Mouse (Mus musculus) layer of hippocampus, postnatal 10 days (tissue): ENCODE results near the gene Rgl2. TPM values are rescaled to one million over a fixed set of nuclear protein-coding genes. Genes with fewer than 3 reads are reported as not detected.

Experiments used
- DNase-seq, 2 experiments: peaks; one replicate each; pipeline ENCODE4 v3.0.0; 2021; ENCODE audit warnings: low spot score in 2 of 2
- microRNA-seq, 2 experiments: library from miRNA; unstranded; fragments of <30 nt; microRNA quantifications; one replicate each; pipeline ENCODE4 v1.2.0; 2021
- total RNA-seq, 2 experiments: library from RNA; stranded (reverse); gene quantifications; 2 replicates each; pipeline ENCODE4 v1.2.3; 2021

Rgl2 gene
- total RNA-seq, 2 experiments from 2014 or later: 60.2 to 80.6 TPM

- DNase-seq: peak; percentile 78 to 84
These were observed 39.1 kb downstream of the Rgl2 start for GRCm38 (mm10) chr17:33968489-33968888.

GRCm38 (mm10) chr17:33968927-33969326 lies 39.6 kb downstream of the Rgl2 start:
- no peak for DNase-seq

- no peak for DNase-seq
These were observed 40.1 kb downstream of the Rgl2 start for GRCm38 (mm10) chr17:33969394-33969793.

GRCm38 (mm10) chr17:33972691-33973090 lies 43.3 kb downstream of the Rgl2 start:
- DNase-seq: no peak

DNA sequence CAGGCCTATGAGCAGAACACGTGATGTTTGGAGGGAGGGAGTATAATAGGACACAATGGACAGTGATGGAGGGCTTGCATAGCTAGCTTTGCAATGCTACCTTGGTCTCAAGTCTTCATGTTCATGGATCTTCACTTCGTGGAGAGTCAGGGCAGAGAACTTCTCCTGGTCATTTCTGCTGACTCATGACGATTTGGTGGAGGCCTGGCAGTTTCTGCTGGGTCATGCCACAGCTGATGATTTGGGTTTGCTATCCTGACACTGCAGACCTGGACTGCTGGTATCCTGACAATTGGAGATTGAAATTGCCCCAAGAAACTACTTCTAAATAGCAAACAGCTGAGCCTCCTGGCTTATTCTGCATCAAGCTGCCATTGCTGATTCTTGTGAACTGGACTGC lies 44.2 kb downstream of the Rgl2 start:
- DNase-seq: no peak

- DNase-seq: no peak
These were observed 48.7 kb downstream of the Rgl2 start for GRCm38 (mm10) chr17:33977861-33978557.

DNA sequence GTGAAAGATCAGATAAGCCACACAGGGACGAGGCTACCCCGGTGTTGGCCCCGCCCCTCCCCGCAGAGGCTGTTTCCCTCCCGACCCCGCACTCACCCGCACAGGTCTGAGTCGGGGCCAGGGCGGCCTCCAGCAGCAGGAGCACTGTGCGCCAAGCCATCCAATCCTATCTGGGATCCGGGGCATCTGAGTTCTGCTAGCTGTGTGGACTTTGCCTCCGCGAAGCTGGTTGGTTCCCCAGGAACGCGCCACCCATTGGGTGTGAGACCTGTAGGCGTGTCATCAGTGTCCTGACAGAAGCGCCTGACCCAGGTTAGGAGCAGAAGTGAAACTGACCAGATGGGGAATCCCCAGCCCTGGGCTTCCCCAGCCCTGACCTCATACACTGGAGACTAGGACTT lies 49.3 kb downstream of the Rgl2 start:
- DNase-seq: no peak

DNA sequence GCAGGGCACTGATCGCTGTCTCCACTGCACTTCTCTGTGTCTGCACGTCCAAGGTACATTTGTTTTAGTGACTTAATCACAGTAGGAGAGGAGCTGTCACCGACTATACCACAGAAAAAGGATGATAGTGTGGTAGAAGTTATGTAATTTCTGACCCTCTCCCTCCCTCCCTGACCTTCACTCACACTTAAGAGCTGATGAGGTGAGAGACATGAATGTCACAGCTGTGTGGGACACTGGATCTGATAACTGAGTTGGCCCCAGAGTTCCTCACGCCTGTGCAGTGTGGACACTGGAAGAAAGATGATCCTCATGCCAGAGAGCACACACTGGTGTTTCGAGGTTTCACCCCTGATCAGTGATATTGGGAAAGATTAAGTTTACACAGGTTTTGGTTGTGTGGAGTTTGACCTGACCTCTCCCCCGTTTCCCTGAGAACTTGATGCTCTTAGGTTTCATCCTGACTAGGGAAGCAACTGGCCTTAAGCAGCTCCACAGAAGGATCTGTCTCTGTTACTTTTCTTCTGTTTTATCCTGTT lies 50.2 kb downstream of the Rgl2 start:
- DNase-seq: no peak

GRCm38 (mm10) chr17:33980181-33981035 lies 51.1 kb downstream of the Rgl2 start:
- DNase-seq: no peak

GRCm38 (mm10) chr17:33981192-33981909 lies 52.0 kb downstream of the Rgl2 start:
- peak; percentile 83 to 87 for DNase-seq

DNA sequence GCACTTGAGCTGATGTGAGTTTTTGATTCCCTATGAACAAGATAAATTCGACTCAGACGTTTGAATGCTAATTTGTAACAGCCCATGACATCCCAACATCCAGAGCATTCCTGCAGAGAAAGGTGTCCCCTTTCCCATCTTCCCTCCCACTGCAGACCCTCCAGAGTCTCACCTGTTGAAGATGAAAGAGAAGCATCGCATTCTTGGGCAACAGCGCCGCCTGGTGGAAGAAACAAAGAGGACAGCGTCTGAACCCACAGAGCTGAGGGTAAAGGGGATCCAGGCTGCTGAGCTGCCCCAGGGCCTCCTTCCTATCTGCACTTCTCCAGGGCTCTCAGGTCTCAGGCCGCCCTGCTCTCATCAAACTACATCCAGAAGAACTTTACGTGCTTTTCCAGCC lies 52.8 kb downstream of the Rgl2 start:
- peak; percentile 66 to 69 for DNase-seq

Small RNA genes lying within 50 kb of the gene (microRNA-seq; reads per million reads assigned to microRNA genes)
- 0 reads per million in 2 experiments for gene Gm27740

Other genes with a start within 250 kb of the Rgl2 start
- gene Hnrnpm, start 242.7 kb upstream of the Rgl2 start, total RNA-seq: 100 to 1,000 TPM; 138 to 167 TPM
- gene March2, start 210.9 kb upstream of the Rgl2 start, total RNA-seq: 10 to 100 TPM; 74.1 to 76.0 TPM
- gene Rab11b, start 169.0 kb upstream of the Rgl2 start, total RNA-seq: 100 to 1,000 TPM; 252 to 307 TPM
- gene Angptl4, start 147.7 kb upstream of the Rgl2 start, total RNA-seq: 1 to 10 TPM; 6.9 to 9.5 TPM
- gene Kank3, start 119.0 kb upstream of the Rgl2 start, total RNA-seq: 10 to 100 TPM; 38.0 to 51.2 TPM
- 100 to 1,000 TPM; 919 to 984 TPM for gene Rps28, start 105.0 kb upstream of the Rgl2 start, total RNA-seq
- gene Ndufa7, start 105.0 kb upstream of the Rgl2 start, total RNA-seq: 100 to 1,000 TPM; 244 to 245 TPM
- 10 to 100 TPM; 25.1 to 27.1 TPM for gene Cd320, start 86.5 kb upstream of the Rgl2 start, total RNA-seq
- gene Gm7029, start 55.7 kb upstream of the Rgl2 start, total RNA-seq: not detected
- 1 to 10 TPM; 5.6 to 6.8 TPM for gene Kifc1, start 38.9 kb upstream of the Rgl2 start, total RNA-seq
- 1 to 10 TPM in 1 of 2 experiments, under 1 TPM in 1; 0.87 to 1.1 TPM for gene Platr17, start 24.4 kb upstream of the Rgl2 start, total RNA-seq
- 10 to 100 TPM; 23.9 to 29.6 TPM for gene Daxx, start 20.1 kb upstream of the Rgl2 start, total RNA-seq
- gene Tapbp, start 13.6 kb upstream of the Rgl2 start, total RNA-seq: 10 to 100 TPM; 36.3 to 40.7 TPM
- 10 to 100 TPM; 29.4 to 30.5 TPM for gene Zbtb22, start 13.6 kb upstream of the Rgl2 start, total RNA-seq
- gene Pfdn6, start 10.8 kb downstream of the Rgl2 start, total RNA-seq: 100 to 1,000 TPM in 1 of 2 experiments, 10 to 100 TPM in 1; 83.1 to 106 TPM
- 10 to 100 TPM; 21.8 to 24.8 TPM for gene Wdr46, start 11.1 kb downstream of the Rgl2 start, total RNA-seq
- gene B3galt4, start 21.9 kb downstream of the Rgl2 start, total RNA-seq: 1 to 10 TPM; 6.2 to 6.7 TPM
- 10 to 100 TPM; 80.4 to 81.7 TPM for gene Vps52, start 26.3 kb downstream of the Rgl2 start, total RNA-seq
- 100 to 1,000 TPM; 453 to 457 TPM for gene Rps18, start 26.5 kb downstream of the Rgl2 start, total RNA-seq
- 10 to 100 TPM; 11.1 to 14.3 TPM for gene H2-K1, start 70.8 kb downstream of the Rgl2 start, total RNA-seq
- 10 to 100 TPM; 27.8 to 34.2 TPM for gene Ring1, start 95.1 kb downstream of the Rgl2 start, total RNA-seq
- 10 to 100 TPM; 48.6 to 51.6 TPM for gene H2-Ke6, start 98.5 kb downstream of the Rgl2 start, total RNA-seq
- 100 to 1,000 TPM in 1 of 2 experiments, 10 to 100 TPM in 1; 82.8 to 108 TPM for gene Slc39a7, start 102.1 kb downstream of the Rgl2 start, total RNA-seq
- 10 to 100 TPM; 70.1 to 70.2 TPM for gene Rxrb, start 102.3 kb downstream of the Rgl2 start, total RNA-seq
- gene Col11a2, start 109.9 kb downstream of the Rgl2 start, total RNA-seq: 10 to 100 TPM; 14.5 to 22.0 TPM
- under 1 TPM in 1 of 2 experiments, not detected in 1; 0.34 TPM for gene H2-Oa, start 162.8 kb downstream of the Rgl2 start, total RNA-seq
- gene H2-DMa, start 190.0 kb downstream of the Rgl2 start, total RNA-seq: 10 to 100 TPM; 34.4 to 38.6 TPM
- gene Brd2, start 193.1 kb downstream of the Rgl2 start, total RNA-seq: 100 to 1,000 TPM; 252 to 263 TPM
- not detected for gene H2-DMb2, start 213.8 kb downstream of the Rgl2 start, total RNA-seq
- gene H2-DMb1, start 223.5 kb downstream of the Rgl2 start, total RNA-seq: under 1 TPM; 0.69 to 0.91 TPM